Mouse (Mus musculus): ENCODE measurements at regions not wholly inside any gene's neighbourhood (a gene's known extent, or its start where the extent isn't known, plus 50 kb on each side); places are given as distances from the start of the nearest gene placed in this dataset.
"Not testable (repeated sequence)": the region's sequence is repeated elsewhere in the genome, so short reads cannot be mapped to it uniquely, and the experiment has no call there.

DNA sequence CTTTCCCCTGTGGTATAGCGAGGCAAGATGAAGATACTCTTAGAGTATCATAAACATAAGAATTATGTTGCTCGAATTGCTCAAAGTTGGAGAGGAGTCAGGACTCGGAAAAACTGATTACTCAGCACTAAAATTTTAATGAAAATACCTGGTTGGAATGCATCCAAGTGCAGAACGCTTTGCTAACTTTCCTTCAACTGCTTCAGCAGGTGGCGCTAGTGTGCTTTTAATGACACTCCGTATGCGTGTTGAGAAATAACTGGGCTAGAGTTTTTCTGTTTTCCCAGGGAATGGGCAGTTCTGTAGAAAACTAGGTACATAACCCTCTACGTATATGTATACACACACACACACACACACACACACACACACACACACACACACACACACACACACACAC lies 221.0 kb downstream of the Grxcr1 start:
- peak; percentile 58 for DNase-seq (ENCODE audit: low read depth, low spot score)

DNA sequence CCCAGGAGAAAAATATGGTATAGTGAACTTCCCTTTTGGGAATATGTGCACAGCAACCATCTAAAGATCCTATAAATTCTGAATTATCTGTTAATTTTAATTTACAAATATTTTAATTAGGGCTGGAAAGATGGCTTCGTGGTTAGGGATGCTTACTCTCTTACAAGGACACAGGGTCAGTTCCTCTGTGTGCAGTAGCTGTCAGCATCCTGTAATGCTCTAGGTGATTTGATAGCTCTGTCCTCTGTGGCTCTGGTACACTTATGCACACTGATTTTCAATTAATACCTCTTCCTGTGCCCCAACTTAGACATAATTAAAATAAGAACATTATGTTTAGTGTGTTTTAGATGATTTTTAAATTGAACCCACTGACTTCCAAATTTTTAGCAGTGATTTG lies 221.8 kb downstream of the Grxcr1 start:
- no peak for DNase-seq (ENCODE audit: low read depth, low spot score)

DNA sequence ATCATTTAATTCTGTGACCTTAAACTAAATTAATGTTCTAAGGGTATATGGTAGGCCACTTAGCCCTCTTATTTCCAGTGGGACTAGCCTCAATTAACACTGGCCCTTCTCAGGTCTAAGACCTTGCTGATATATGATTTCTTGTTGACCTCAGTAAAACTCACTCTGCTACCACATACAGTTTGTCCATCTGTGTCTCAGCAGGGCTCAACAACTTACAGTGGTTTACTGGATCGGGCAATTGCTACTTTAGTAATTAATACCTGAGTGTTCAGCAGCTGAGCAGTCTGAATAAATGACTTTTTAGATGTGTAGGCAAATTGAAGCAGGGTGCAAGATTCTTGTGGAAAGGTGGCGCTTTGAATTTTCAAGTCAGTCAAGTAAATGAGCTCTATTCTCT lies 222.5 kb downstream of the Grxcr1 start:
- peak; percentile 6 for DNase-seq (ENCODE audit: low read depth, low spot score)

DNA sequence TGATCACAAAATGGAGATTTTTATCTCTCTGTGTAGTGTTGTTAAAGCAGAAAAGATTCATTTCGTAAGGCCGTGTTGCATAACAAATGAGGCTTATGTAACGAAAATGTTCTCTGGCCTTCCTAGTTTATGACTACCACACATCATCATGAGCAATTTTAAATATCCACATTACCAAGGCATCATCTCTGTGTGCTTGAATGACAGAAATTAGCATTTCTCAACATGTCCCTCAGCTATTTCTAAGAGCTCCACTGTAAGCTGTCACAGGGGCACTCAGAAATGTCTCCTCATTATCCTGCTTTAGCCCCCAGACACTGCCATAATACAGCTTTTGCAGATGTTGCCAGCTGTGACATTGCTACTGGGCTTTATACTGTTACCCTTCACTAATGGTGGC lies 232.6 kb downstream of the Grxcr1 start:
- DNase-seq (ENCODE audit: low read depth, low spot score), result no peak

DNA sequence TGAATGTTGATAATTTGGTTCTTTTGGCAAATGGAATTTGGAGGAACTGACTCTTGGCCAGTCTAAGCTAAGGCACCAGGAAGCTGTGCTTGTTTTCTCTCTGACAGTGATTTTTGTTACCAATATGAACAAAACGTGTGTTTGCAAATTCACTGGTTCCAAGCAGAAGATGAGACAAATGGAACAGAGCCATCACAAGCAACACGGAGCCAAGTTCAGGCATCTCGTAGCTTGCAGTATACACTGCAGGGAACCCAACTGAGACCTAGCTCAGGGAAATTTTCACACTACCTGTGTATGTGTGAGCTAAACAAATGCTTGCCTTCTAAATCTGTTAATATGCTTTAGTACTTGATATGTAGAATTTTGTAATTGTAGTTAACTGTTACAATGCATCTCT lies 242.6 kb downstream of the Grxcr1 start:
- DNase-seq (ENCODE audit: low read depth, low spot score), result no peak

DNA sequence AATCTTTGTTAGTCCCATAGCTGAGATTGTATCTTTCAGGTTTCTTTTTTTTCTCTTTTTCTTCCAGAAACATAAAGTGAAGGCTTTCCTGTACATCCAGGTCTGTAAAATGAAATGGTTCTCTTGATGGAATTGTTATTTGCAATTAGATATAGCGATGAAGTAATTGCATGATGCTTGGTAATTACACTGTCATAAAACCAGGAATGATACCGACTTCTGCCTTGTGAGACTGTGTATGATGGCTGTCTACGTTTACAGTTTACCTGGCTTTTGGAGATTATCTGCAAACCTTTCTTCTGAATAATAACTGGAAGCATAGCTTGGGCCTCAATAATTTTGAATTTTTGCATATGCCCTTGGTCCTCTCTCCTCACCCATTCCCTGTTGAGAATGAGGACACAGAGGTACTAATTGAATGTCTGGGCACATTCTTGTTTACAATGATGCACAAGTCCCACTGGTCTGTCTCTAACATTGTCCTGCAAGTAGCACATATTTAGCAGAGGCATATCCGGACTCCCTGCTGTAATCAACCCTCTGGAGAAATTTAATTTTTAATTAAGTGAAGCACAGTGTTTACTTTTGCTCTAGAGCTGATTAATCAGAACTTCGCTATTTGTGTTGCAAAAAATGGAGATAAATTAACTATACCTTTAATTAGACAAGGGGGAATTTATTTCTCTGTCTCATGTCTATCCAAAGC lies 244.1 kb downstream of the Grxcr1 start:
- DNase-seq (ENCODE audit: low read depth, low spot score), result no peak

DNA sequence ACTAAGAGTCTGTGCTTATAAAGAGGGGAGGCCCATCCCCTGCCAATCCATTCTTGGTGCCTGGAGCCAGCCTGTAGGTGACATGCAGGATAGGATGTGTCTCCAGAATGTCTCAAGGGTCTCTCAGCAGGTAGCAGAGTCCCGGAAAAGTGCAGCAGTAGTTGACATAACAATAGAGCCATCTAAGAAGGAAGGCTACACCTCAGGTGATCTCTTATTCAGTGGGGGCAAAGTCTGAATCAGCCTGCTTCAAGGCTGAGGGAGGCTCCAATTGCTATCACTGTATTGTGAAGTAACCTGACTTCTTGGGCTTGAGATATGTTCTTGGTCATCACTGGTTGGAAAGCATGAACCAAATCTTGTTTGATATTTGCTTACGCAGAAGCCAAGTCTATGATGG lies 264.1 kb downstream of the Grxcr1 start:
- not testable (repeated sequence) for DNase-seq (ENCODE audit: low read depth, low spot score)

DNA sequence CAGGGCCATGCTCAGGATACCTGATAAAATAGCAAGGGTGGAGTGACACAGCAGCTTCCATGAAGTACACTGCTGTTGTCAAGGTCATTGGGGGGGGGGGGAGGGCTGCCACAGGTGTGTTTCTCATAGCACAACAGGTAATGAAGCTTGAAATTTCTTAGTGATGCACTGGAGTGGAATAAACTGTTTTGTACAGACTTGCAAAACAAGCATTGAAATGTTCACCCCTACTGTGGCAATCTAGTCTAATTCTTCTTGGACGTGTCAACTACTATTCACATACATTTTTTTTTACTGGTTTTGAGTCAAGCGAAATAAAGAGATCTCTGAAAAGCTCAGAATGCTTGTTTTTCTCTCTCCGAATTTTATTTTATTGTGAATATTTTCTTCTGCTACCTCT lies 281.6 kb downstream of the Grxcr1 start:
- DNase-seq (ENCODE audit: low read depth, low spot score), result no peak

DNA sequence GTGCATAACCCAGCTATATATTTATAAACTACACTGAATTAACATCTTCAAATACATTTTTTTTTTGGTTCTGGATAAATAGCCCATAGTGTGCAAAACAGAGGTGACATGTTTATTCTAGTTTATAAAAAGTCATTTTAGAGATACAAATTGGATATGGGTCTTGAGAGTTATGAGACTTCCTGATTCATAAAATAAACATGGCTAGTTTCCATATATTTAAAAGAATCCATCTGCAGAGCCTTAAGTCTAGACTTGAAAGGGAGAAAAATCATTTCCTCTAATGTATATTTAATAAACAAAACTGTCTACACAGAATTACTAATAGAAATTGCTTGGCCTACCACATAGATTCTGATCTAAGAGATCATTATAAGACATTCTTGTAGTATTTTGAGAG lies 287.3 kb downstream of the Grxcr1 start:
- DNase-seq (ENCODE audit: low read depth, low spot score), result no peak

DNA sequence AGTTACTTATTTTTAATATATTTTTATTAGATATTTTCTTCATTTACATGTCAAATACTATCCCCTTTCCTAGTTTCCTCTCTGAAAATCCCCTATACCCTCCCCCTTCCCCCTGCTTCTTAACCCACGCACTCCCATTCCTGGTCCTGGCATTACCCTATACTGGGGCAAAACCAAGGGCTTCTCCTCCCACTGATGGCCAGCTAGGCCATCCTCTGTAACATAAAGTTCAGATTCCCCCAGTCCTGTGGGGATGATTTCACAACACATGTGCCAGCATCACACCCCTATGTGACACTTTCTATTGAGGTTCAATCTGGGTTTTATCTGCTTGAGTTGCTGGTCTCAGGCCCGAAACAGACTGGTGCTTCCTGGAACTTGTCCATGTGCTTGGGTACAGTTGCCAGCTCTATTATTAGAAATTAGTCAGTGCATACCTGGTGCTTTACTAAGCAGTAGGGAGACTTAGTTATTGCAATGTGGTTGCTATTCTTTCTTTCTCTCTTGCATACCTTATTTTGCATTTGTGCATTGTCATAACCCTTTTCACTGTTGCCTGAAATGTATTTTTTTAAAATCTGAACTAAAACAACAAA lies 295.5 kb downstream of the Grxcr1 start:
- no peak for DNase-seq (ENCODE audit: low read depth, low spot score)

DNA sequence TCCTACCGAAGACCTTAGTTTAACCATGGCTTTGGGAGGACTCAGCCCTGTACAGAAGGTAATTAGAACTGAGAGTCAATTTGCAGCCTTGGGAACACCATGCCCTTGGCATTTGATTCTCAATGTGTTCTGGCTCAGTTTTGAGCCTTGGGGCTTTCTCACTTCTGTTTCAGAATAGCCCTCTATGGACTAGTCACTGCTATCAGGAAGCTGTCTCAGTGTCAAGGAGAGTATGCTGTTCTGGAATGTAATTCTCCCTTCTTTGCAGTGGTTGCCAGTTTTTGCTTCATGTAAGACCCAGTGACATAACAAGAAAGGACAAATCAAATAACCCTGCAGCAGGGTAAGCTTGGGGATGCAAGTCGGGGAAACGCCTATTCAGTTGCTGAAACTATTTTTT lies 297.7 kb downstream of the Grxcr1 start:
- DNase-seq (ENCODE audit: low read depth, low spot score), result no peak

DNA sequence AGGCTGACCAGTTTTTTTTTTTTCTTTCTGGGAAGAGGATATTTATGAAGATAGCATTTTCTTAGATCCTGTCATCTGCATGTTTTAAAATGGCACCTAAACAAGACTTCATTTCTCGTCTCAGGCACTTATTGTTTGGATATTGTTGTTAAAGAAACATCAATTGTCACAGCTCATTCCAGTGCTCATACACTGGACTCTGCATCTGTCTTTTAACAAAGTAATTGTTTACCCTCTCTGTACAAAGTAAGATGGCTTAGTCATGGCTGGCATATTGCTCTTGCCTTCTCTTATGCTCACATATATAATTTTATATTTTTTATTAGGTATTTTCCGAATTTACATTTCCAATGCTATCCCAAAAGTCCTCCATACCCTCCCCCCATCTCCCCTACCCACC lies 298.2 kb downstream of the Grxcr1 start:
- DNase-seq (ENCODE audit: low read depth, low spot score), result no peak

DNA sequence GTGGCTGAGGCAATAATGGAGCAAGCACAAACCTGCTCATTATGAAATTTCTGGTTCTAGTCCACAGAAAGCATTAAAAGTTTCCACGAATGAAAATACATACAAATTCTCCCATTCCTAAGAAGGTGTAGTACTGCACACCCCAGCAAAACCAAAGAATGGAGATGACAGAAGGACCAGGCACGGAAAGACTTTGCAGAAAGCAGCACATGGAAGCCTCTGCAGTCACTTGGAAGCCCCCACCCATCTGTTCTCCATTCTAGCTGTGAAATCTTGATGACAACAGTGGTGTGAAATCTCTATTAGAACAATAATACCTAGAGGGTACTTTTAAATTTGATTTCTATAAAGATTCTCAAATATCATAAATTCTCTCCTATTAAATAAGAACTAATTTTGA lies 319.3 kb downstream of the Grxcr1 start:
- DNase-seq (ENCODE audit: low read depth, low spot score), result no peak

DNA sequence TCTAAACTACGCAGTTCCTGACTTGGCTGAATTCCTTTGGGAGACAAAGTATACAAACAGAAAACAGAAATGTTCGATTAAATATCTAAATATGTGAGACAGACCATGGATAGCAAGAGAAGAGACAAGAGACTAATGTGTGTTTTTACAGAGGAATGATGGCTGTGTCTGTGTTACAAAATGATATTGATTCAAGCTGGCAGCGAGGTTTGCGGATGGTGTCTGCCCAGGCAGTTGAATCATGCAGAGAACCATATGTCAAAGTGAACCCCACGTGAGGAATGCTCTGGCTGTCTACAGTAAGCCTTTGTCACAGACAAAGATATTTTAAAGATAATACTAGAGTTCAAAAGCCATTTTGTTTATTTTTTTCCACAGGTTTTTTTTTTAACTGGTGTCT lies 320.2 kb downstream of the Grxcr1 start:
- peak; percentile 55 for DNase-seq (ENCODE audit: low read depth, low spot score)

DNA sequence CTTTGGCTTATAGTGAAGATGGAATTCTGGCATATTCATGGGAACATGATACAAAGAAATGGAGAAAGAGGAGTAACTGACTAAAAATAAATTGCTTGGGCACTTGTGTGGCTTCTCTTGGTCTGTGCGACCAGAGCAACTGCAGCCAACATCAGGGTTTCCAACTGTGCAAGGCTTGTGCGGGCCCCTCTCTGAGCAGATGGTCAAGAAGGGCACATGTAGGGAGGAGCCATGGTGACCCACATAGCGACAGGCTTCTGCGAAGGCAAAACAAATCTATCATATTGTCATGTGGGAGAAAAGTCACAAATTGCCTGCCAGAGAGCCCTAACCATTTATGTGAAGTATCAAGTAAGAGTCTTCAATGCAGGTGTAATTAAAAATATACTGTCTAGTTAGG lies 321.6 kb downstream of the Grxcr1 start:
- no peak for DNase-seq (ENCODE audit: low read depth, low spot score)

DNA sequence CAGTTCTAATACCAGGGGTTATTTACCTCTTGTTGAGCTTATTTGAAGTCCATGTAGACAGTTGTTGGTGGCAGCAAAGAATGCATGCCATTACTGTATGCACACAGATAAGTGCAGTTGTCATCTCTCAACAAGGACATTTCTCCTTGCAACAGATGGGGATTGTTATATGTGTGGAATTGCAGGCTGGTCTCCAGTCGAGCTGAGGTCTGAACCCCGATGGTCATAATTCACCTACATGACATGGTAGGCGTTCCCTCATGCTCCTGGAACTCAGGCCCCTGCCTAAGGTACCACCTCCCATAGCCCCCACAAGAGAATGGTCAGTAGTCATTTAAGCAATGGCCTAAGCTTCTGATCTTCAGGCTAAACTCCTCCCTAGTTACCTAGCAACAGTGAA lies 322.2 kb downstream of the Grxcr1 start:
- DNase-seq (ENCODE audit: low read depth, low spot score), result not testable (repeated sequence)

DNA sequence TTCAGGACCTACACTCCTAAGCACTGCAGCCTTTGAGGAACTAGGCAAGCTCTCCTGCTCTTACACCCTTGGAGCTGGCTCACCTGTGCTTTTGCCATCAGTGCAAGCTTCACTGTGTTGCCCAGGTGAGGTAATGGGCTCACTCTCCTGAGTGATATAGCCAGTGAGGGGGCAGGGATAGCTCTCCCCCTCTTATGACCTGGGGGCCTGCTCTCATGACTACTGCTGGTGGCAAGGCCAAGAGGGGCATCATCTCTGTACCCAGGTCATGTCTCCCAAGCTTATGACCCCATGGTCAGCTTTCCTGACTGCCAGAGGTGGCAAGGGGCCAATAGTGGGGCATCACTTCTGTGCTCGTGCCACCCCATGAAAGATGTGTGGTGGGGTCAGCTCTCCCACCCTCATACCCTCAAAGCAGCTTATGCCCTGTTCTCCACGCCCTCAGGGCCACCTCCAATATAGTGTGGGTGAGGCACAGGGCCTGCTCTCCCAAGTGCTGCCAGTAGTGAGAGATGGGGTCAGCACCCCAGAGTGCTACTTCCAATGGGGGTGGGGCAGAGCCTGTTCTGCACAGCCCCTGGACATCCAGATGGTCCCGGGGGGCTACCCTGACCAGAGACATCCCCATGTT lies 330.1 kb downstream of the Grxcr1 start:
- DNase-seq (ENCODE audit: low read depth, low spot score), result no peak

DNA sequence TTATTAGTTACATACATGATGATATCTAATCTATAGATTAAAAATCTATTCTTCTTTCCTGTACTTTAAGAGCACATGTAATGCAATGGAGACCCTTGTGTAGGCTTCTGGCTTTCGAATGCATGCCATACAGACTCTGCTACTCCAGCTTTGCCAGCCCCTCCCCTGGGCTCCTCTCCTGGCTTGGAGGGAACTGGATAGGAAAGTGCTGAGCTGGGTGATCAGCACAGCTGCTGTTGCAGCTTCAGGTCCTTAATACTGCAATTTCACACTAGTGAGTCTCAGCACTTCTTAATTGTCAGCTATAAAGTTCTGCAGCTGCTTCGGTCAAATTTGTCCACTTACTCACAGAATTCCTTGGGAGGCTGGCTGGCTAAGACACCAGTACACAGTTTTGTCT lies 341.4 kb downstream of the Grxcr1 start:
- DNase-seq (ENCODE audit: low read depth, low spot score), result no peak

All from mesoderm, embryonic 11.5 days (tissue).